Mouse (Mus musculus) ovary, adult 18-20 months (tissue): ENCODE results near the gene Ern2.

Source experiments
- DNase-seq: peaks from one replicate; pipeline ENCODE4 v3.0.0; 2022; ENCODE audit warnings: low spot score, mixed read lengths

Ern2 gene

DNA sequence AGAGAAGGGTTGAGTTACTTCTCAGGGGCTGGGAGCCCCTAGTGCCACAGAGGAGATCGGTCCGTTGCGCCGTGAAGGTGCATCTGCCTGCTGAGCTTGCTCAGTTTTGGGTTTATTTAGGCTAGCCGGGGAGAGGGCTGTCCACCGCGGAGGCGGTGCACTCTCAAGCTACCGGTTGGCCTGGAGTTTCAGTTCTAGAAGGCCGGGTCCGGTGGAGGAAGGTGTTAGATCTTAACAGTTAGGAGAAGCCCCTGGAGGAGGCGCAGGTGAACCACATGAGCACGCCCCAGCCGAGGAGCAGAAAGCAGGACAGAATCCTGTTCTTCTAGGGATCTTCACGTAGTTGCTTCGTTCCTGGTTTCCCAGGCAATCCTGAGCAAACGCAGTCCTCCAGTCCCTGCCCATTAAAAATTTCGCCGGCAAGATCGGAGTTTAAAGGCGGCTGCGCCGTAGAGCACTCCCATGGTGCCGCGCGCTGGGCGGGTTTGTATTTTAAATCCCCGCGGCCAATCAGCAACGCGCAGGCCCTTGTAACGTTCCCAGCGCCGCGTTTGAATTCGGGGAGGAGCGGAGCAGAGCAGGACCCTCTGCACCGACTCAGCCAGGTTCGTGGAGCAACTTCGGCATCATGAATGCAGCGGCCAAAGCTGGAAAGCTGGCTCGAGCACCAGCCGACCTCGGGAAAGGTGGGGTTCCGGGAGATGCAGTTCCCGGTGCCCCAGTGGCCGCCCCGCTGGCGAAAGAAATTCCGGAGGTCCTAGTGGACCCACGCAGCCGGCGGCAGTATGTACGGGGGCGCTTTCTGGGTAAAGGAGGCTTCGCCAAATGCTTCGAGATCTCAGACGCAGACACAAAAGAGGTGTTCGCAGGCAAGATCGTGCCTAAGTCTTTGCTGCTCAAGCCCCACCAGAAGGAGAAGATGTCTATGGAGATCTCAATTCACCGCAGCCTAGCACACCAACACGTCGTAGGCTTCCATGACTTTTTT lies 26.8 kb downstream of the Ern2 start, which contains the start of gene Plk1:
Gene Plk1 (plus strand): TSS at position 525 of the 988 bp plus-strand sequence.
- DNase-seq, result peak; percentile 68

DNA sequence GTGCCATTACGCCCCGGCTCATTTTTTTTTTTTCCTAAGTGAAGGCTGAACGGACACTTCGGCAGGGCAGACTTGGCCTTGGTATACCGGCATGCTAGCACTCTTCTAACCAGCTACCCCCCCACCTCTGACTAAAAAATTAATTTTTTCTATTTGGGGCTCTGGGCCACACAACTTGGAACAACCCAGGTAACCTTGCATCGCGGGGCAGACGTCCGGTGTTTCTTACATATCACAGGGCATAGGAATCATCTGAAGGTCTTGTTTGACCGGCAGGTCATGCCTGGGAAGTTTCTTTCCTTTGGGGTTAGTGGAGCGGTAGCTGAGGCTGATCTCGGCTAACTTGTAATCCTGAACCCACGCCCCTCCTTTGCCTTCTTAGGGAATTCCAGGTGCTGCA lies 27.5 kb downstream of the Ern2 start:
- DNase-seq, result no peak

DNA sequence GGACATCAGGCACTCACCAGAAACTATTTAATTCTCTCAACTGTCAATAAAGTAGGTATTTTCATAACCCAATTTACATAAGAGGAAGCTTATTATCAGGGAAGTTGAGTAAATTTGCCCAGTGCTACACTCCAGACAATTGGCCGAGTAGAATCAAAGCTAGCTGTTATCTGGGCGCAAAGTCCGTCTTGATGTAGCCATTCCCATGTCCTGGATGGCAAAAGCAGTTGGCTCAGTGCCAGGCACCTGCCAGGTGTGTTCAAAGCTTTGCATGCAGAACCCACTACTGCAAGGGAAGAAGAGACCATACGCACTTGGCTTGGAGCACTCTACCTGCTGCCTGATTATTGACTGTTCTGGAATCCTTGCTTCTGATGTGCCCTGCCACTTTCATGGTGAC lies 33.5 kb downstream of the Ern2 start:
- DNase-seq, result no peak

DNA sequence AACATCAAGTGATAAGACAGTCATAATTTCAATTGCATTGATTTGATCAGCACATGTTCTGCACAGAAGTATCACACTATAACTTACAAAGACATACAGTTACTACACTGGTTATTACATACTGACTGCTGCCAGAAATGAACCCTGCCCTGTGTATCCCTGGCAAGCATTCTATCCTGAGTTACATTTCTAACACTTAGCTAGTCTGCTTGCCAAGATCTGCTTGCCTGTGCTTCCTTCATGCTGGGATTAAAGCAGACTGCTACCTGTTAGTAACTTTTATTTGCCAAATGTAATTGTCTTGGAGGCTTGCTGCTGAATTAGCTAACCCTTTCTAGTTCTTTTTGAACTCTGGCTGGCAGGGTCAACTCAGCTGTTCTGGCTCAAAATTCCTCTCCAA lies 45.0 kb downstream of the Ern2 start:
- DNase-seq, result no peak

DNA sequence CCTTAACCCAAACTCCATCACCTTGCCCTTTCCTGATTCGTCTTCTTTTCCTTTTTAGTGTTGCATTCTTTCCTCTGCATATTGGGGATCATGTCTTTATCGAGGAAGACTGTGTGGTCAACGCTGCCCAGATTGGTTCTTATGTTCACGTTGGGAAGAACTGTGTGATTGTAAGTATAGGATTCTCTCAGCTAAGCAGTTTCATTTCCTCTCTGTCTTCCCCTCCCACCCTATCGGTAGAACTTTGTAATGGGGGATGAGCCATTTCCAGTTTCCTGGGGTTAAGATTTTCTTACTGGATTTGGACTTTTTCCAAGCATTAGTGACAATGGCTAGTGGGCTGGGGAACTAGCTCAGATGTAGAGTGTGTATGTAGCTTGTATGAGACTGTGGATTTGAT lies 47.8 kb downstream of the Ern2 start:
- no peak for DNase-seq

DNA sequence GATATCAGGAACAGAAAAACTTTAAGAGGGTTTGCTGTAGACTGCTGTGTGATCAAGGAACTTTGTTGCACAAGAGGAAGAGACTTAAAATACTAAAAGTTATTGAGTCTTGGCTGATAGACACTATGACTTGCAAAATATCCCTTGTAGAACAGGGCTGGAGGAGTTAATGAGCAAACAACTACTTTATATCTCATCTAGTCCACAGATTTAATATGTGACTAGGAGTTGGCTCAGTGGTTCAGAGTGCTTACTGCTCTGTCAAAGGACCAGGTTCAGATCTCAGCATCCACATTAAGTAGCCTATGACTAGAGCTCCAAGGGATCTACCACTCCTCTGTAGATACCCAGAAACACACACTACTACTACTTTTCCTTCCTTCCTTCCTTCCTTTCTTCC lies 48.9 kb downstream of the Ern2 start:
- DNase-seq, result no peak

DNA sequence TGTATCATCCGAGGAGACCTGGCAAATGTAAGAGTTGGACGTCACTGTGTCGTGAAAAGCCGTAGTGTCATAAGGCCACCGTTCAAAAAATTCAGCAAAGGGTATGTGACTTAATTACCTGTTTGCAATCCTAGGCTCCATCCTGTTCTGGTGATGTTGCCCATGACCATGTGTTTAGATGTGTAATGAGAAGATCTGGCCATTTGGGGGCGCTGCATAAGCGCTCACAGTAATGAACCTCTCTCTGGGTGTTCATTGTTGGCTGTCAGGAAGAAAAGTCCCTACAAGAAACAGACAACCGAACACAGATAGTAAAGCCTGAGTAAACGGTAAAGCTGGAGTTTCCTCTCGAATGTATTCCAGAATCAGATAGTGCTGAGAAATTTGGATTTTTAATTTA lies 50.9 kb downstream of the Ern2 start:
- DNase-seq, result no peak

DNA sequence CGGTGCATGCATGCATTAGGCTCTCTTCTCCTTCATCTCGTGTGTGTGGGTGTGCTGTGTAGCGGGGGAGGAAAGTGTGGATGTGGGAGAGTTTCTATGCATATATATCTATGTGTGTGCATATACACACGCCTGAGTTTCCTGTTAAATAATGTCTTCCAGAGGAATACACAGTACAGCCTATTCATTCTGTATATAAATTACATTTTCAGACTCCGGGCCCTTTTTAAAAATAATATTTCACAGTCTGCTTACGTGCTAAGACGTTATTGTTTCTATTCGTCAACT lies 52.7 kb downstream of the Ern2 start:
- no peak for DNase-seq

DNA sequence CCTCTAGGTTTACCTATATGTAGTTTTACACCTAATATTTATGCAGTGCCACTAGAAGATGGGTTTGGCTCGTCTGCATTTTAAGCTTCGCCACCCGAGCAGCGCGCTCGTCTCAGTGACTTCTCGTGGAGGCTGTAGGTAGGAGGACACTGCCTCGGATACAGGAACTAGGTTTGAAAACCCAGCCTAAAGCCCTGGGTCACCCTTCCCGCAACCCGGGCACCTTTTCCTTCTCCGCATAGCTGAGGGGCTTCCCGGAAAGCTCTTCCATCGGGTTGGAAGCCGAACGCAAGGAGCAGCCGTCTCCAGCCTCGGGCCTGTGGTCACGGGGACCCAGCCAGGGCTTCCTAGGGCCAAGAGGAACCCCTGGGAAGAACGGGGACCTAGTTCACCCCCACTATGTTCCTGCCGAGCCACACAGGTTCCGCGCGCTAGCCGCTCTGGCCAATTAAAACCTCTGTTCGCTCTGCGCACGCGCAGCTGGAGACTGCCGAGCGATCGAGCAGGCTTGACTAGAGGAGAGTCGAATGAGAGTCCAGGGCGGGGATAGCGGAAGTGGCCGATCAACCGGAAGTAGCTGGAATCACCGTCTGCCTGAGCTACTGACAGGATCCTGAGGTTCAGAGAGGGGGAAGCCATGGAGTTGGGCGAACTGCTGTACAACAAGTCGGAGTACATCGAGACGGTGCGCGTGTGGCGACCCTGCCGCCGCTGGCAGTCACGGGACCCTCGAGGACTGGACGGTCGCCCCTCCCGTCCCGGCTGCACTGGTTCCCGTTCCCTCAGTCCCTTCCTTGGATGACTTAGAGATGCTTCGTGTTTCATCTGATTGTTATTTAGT lies 53.3 kb downstream of the Ern2 start, which contains the start of the genes Palb2 and Dctn5:
Gene Palb2 (minus strand): TSS at position 489 of the 841 bp plus-strand sequence.
Gene Dctn5 (plus strand): TSS at position 545 of the 841 bp plus-strand sequence.
- peak; percentile 95 for DNase-seq

DNA sequence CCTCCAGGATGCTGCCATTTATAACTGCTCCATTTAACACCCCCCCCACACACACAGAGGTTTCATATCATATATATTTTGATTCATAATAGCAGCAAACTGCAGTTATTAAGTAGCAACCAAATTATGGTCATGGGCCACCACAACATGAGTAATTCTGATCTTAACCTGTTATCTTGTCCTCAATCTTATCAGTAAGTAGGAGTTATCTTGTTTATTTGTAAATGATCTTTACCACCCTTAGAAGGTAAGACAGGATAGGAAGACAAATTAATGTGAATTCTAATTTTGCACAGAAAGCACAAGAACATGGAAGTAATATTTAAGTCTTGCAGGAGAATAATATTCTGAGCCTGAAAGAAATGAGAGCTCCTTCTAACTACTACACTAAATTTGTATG lies 54.2 kb downstream of the Ern2 start:
- DNase-seq, result no peak

DNA sequence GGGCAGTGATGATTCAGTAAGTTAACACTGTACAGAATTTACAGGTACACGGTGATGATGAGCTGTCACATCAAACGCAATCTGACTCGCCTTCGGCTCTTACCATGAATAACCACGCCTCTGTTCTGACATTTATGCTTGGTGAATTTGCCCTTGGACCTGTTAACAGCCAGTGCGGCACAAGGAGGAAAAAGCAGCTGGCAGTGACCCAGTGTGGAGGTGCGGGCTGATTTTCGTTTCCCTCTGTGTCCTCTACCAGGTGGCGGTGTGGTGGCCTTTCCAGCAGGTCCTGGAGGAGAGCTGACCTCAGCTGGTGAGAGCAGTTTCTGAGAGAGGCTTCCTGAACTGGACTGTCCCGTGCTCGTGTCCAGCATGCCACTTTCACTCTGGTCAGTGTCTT lies 59.1 kb downstream of the Ern2 start:
- no peak for DNase-seq

DNA sequence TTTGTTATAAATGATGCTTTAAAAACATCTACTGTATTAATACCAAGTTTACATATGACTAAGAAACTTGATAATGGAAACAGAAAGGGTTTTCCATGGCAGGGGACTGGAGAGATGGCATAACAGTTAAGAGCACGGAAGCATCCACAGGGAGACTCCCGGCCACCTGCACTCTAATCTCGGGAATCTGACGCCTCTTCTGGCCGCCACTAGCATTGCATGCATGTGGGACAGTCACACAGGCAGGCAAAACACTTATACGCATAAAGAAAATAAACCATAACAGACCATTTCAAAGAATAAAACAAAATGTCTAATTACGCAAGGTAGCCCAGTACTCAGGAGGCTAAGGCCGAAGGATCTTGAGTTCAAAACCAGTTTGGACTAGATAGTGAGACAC lies 60.4 kb downstream of the Ern2 start:
- DNase-seq, result no peak

DNA sequence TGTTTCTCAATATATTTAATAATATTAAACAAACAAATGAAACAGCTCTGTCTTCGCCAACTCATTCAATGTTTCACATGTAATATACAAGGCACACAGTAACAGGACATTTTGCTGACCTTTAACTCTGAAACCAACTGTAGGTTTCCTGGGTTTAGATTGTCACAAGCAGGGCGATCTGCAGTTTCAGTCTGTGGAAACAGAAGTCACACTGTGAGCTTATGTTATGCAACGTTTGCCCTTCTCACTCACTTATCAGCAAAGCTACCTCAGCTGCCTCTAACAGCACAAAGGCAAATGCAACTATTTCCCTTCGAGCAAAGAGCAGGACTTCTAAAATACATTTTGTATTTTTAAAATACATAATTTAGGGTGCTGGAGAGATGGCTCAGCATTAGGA lies 62.5 kb downstream of the Ern2 start:
- no peak for DNase-seq
